Mouse (Mus musculus) lung, postnatal 4 days (tissue): ENCODE measurements at regions not wholly inside any gene's neighbourhood (a gene's known extent, or its start where the extent isn't known, plus 50 kb on each side); places are given as distances from the start of the nearest gene placed in this dataset.

ENCODE experiments used
- DNase-seq, 2 experiments: peaks; one replicate each; pipeline ENCODE4 v3.0.0; 2021

- no peak for DNase-seq
Measured at GRCm38 (mm10) chr3:38820787-38821186, 66.0 kb upstream of the Fat4 start.

- DNase-seq: peak in 1 of 2 experiments; percentile 21
Measured at GRCm38 (mm10) chr3:38820315-38820714, 66.4 kb upstream of the Fat4 start.

GRCm38 (mm10) chr3:38817651-38818050 is 69.1 kb upstream of the Fat4 start:
- no peak for DNase-seq

DNA sequence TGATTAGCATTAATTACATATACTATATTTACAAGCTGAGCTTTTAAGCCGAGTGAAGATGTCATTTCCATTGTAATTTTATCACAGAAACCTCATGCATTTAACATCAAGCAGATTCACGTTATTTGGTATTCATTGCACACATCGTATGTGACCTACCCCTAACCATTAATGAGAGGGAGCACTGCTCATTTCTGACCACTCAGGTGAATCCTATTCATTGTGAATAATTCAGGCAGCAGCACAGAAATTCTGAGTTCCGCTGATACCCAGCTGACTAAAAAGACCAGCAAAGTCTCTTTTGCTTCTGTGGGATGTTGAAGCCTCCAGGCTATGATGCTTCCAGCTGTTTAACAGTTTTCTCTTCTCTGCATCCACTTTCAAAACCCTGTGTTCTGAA is 74.3 kb upstream of the Fat4 start:
- DNase-seq: no peak

GRCm38 (mm10) chr3:38811635-38812034 is 75.1 kb upstream of the Fat4 start:
- DNase-seq: no peak

DNA sequence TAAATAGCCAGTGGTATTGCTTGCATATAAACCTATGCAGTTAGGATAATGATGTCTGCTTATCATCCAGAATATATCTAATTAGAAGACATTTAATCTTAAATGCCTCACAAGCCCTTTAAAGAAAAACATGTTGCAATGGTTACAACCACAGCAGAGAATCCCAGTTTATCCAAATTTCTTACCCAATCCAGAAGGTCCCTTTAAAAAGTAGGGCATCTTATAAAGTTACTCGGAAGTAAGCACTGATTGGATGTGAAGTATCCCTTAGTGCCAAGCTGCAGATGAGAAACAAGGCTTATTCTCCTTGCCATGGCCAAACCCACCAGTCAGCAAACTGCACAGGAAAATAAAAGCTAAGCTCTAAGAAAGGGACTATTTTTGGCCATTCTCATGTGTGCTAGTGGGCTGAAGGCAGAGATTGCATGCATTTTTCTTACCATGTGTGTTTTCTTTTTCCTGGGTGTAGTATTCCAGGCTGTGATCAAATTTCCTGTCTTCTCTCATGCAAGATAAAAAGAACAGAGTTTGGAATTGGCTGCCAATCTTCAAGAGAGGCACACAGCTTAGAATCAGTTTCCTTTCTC is 80.2 kb upstream of the Fat4 start:
- no peak for DNase-seq

DNA sequence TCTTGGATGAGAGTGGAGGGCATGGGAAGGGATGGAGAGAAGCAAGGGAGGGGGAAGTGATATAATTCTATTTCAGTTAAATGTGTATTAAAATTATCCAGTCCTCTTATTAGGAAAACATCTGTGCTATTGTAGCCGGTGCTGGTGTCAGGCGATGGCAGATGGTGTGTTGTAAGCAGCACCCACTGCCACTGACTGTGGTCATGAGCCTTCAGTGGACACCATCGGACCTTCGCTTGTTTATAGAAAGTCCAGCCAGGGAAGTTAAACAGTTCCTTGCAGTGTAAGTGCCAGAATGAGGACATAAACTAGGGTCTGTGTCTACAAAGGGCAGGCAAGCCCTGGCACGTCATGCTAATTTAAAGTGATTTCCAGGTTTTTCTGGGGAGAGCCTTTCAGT is 80.7 kb upstream of the Fat4 start:
- peak; percentile 9 to 67 for DNase-seq

GRCm38 (mm10) chr3:38795646-38796301 is 91.0 kb upstream of the Fat4 start:
- DNase-seq: no peak

- DNase-seq: peak in 1 of 2 experiments; percentile 39
Measured at GRCm38 (mm10) chr3:38793221-38793620, 93.5 kb upstream of the Fat4 start.

- DNase-seq: no peak
Measured at GRCm38 (mm10) chr3:38788751-38789150, 98.0 kb upstream of the Fat4 start.

- no peak for DNase-seq
Measured at GRCm38 (mm10) chr3:38783711-38784110, 103.0 kb upstream of the Fat4 start.

- DNase-seq: no peak
Measured at GRCm38 (mm10) chr3:38783051-38783450, 103.7 kb upstream of the Fat4 start.

- no peak for DNase-seq
Measured at GRCm38 (mm10) chr3:38776743-38777366, 109.9 kb upstream of the Fat4 start.

DNA sequence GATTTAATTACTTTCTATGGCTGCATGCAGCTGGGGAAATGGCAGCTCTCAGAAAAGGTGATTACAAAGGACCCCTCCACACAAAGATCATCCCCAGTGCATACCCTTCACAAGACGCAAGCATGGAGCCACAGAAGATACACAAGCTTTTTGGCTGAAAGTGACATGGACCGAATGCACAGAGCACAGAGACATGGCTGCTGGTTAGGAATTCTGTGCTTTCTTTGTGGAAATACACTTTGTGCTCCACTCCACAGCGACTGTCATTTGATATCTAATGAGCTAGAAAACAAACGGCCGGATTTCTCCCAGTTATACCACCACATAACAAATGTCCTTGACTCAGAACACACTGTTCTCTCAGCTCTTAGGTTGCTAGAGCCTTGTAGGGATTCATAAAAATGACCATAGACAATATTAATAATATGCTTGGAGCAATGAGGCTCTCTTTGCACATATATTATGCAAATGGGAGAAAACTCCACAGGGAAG is 132.1 kb upstream of the Fat4 start:
- DNase-seq: no peak

DNA sequence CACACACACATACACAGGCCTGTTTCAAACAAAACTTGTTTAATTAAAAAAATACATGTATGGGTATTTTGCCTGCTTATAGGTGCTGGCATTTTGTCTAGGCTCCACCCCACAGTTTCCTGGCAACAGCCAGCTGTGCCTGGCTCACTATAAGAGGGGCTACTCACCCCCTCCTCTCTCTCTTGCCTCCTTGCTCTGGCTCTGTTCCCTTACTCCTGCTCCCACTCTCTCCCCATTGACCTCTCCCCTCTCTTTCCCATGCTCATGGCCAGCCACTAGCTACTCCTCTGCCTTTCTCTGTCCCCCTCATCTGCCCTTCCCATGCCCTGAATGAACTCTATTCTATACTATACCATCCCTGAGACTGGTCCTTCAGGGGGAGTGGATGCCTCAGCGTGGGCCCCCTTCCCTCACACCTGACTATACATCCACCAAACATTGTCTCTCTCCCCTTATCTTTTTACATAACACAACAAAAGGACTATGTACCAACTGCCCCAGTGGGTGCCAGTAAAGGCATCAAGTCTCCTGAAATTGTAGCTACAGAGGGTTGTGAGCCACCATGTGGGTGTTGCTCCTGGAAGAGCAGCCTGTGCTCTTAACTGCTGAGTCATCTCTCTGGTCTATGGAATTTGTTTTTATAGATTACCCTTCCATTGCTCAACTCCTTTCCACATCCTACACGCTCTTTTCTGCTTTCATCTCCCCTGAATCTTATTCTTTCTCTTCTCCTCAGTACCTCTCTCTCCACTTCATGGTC is 133.1 kb upstream of the Fat4 start:
- DNase-seq: no peak

GRCm38 (mm10) chr3:38742155-38742554 is 144.6 kb upstream of the Fat4 start:
- no peak for DNase-seq

DNA sequence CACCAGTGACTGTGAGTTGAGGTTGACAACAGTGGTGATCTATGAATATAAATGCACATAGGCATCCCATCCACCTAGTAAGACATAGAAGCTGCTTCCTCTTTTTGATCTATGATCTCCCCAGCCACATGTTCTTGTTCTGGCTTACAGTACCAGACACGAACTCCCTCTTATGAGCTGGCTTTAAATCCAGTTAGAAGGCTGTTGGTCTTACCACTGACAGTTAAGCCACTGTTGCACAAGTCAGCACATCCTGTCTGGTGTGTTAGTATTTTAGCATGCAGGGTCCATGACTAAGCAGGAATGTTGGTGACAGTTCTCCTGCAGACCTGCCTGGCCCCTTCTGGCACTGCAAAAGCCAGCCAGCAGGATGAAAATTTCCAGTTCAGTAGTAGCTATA is 164.1 kb upstream of the Fat4 start:
- no peak for DNase-seq

DNA sequence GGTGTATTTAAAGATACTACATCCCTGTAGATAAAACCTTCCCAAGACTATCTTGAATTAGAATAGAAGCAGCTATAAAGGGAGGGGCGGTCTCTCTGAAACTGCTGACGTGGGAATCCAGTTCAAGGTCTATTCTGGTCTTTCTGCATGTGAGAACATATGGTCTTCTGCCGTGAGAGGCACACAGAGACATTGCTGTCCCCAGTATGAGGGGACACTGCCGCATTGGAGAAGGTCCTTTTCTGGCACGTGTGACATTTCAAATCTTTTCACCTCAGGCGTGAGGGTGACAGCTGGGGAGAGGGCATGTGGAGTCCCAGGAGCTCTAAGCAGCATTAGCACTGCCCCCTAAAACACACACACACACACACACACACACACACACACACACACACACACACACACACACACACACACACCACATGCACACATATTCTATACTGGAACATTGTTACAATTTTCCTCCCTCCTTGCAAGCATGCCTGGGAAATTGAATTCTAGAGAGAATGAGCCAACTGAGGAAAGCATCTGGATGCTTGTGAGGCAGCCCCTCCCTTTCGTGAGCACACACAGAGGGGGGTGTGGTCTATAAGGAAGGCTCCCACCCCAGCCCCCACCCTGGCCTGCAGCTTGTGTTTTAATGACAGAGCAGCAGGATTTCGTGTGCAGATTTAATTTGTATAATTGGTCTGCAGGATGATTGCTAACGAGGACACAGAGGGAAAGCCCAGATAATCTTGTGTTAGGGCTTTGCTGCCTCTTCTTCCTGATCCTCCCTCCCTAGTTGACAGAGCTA is 174.5 kb upstream of the Fat4 start:
- DNase-seq: no peak

- no peak for DNase-seq
Measured at GRCm38 (mm10) chr3:38711229-38711628, 175.5 kb upstream of the Fat4 start.

- no peak for DNase-seq
Measured at GRCm38 (mm10) chr3:38707891-38708290, 178.8 kb upstream of the Fat4 start.

- no peak for DNase-seq
Measured at GRCm38 (mm10) chr3:38699206-38699605, 187.5 kb upstream of the Fat4 start.

DNA sequence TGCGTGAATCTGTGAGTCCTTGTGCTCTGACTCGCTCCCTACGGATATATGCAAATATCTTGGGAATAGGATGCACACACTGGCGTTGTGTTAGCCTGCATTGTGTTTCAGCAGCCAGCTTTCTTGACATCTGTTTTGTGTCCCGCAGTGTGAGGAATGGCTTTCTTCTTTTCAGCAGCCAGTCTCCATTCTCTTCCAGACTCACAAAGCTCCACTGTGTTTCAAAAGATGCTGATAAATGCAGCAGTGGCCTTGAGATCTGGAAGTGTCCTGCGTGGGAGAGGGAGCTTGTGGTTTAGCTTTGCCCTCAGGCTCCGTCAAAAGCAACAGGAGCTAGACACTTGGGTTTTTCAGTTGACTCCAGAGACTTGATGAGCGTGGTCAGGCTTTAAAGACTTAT is 188.9 kb upstream of the Fat4 start:
- DNase-seq: no peak

GRCm38 (mm10) chr3:38697349-38697748 is 189.4 kb upstream of the Fat4 start:
- no peak for DNase-seq
